Mouse (Mus musculus): ENCODE data around the gene Adat1.

- TF ChIP-seq EP300 (IDR thresholded peaks at IDR 0.05; ENCODE audit: insufficient read depth, low read depth, low read length) (no peak), POLR2A (IDR thresholded peaks at IDR 0.05; ENCODE audit: insufficient read depth, low read depth, low read length) (no peak)
These were observed 62.3 kb downstream of the Adat1 start for GRCm38 (mm10) chr8:111929648-111930344.
